Mouse (Mus musculus) kidney, adult 18-20 months (tissue): ENCODE data around the gene Meioc.
"Not testable (repeated sequence)": the region's sequence is repeated elsewhere in the genome, so short reads cannot be mapped to it uniquely, and the experiment has no call there.

ENCODE experiments used
- DNase-seq: peaks from one replicate; pipeline ENCODE4 v3.0.0; 2021

Meioc gene

DNA sequence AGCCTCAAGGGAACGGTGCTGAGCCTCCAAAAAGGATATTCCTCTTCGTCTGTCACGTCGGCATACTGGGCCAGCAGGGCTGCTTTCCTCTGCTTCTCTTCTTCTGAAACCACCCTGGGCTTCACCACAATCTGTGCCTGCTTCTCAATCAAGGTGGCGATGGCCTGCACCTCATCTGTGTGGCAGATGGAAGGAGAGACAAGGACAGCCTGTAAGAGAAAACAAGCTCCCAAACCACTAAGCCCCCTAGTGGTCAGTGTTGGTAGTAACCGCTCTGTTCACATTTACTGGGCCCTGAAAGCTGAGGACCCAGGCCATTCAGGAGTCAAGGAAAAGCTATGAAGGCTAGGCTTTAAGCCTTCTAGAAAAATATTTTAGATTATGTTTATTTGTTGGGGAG is 26.6 kb downstream of the Meioc start:
- peak; percentile 68 for DNase-seq

DNA sequence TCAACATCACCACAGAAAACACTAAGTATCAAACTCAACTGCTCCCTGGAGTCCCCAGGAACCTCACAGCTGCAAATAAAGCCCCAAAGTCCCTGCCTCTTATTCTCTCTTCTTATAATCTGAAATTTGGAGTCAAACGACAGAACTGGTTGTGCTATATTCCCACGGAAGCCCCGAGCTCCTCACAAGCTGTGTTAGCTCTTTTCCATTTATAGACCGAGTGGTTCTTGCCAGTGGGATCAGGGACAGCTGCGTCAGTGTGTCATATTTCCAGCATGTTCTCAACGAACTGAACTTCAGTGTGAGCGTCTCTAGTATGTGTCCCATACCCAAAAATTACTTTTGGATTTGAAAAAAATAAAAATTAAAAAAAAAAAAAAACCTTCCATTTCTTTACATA is 31.8 kb downstream of the Meioc start:
- no peak for DNase-seq

DNA sequence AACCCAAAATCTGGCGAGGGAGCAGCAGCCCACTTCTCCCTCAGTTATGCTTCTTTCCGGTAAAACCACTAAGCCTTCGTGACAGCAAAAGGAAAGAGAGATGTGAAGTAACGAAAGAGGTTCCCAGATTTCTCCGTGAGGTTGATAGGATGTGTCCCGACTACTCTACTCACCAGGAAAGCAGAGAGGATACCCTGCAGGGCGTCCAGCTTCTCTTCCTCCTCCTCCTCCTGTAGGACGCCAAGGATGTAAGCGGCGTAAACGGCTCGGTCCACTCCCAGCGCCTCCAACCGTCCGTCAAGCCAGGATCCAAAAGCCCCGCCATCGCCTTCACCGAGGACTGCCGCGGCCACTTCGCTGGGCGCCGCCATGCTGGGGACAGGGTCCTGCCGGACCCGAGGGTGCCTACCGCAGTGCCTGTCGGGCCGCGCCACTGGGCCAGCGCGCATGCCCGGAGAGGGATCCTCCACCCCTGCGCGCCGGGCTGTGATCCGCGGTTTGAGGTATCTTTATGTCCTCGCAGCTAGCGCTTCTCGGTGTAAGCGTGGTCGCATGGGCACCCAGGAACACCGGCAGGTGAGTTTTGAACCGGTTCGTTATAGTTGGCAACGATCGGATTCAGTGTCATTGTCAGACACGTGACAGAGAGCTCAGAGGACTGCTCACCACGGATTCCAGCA is 34.0 kb downstream of the Meioc start, which contains the start of gene Ccdc43:
Gene Ccdc43 (minus strand): TSS at position 445 of the 680 bp plus-strand sequence.
- DNase-seq, result peak; percentile 91

DNA sequence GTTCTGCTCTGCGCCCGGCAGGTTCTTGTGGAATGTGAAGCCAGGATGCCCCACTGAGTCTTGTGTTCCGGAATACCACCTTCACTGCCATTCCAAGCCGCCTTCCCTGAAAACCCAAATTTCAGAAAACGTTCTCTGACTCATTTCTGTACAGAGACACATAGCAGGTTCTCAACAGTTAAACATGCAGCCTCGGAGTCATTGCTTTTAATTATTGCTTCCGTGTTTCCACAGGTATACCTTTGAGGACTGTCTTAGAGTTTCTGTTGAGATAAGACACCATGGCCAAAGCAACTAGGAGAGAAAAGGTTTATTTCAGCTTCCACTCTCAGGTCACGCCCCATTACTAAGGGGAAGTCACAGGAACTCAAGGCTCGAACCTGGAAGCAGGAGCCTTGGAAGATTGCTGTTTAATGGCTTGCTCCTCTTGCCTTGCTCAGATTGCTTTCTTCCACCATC is 34.5 kb downstream of the Meioc start:
- DNase-seq, result no peak

DNA sequence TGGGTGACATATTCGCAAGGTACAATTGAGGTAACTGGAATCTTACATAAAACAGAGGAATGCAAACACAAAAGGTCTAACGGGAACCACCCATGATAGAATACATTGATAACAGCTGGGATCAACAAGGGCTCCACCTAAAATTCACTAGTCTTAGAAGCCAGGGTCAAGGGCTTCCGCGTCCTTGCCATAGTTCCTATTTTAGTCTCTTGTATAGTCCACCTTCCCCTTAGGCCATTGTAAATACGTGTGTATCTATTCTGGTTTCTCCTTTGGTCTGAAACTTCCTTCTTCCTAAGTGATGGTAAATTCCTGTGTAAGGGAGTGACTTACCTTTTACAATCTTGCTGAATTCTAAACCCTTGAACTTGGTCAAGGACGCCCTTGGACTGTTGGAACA is 38.7 kb downstream of the Meioc start:
- DNase-seq, result not testable (repeated sequence)

DNA sequence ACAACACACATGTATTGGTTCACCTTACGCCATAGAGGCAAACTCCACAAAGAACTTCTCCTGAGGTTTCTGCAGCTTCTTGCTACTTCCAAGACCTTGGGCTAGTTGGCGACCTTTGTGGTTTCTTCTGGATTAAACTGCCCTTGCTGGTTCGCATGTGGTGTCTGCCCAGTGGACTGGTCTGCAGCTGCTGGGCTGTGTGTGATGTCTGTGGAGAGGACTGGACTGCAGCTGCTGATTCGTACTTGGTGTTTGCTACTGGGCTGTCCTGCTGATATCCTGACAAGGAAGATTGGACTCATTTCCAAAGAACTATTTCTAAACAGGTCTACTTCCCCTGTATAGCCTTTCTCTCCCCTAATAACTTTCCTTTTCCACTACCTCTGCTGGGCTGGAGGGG is 48.9 kb downstream of the Meioc start:
- no peak for DNase-seq

DNA sequence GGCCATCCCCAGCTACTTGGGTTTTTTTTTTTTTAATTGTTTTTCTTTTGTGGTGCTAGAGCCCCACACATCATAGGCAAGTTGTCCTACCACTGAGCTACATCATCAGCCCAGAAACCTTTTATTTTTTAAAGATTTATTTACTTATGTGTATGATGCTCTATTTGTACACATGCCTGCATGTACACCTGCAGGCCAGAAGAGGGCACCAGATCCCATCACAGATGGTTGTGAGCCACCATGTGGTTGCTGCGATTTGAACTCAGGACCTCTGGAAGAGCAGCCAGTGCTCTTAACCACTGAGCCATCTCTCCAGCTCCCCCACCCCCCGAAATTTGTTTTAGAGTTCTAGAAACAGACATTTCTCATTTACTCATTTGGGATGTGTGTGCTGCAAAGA is 51.1 kb downstream of the Meioc start:
- not testable (repeated sequence) for DNase-seq

DNA sequence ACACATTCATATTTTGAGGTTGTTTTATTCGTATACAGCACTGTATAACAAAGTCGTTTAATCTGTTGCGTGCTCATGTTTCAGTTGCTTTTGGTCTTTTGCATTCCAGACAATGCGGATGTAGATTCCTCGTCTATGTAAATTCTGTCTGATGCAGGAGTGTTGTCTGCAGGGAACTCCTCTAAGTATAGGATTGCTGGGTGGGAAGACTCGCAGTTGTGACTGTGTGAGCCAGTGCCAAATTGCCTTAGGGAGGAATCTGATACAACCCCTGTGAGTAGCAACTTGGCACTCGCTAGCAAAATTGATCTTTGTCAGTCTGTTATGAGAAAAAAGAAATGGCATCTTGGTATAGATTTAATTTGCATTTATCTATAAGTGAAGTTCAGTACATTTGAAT is 52.6 kb downstream of the Meioc start:
- no peak for DNase-seq

DNA sequence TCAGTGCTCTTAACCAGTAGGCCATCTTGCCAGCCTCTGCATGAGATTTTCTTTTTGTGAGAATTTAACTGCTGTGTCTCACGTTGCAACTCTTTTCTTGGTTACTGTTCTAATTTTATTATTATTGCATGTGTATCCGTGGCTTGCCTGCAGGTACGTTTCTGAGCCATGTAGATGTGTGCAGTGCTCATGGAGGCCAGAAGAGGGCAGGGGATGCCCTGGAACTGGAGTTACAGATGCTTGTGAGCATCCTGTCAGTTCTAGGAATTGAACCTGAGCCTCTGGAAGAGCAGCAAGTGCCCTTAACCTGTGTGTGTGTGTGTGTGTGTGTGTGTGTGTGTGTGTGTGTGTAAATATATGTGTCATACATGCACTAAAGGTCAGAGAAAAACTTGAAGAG is 62.1 kb downstream of the Meioc start:
- peak; percentile 8 for DNase-seq

DNA sequence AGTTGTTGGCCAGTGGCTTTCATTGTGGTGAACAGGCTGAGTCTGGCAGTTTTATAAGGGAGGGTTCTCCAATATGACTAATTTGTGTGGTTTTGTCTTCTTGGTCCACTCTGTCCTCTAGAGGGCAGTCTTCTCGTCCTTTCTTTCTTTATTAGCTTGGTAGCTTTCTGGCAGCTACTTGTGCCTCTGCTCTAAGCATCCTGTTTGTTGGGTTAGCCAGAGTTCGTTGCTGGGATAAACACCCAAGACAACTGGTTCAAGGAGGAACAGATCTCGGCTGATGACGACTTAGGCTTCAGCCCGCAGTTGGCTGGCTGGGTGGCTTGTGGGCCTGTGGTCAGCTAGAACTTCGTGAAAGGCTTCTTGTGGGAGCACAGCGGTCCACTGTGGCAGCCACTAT is 65.1 kb downstream of the Meioc start:
- peak; percentile 14 for DNase-seq

DNA sequence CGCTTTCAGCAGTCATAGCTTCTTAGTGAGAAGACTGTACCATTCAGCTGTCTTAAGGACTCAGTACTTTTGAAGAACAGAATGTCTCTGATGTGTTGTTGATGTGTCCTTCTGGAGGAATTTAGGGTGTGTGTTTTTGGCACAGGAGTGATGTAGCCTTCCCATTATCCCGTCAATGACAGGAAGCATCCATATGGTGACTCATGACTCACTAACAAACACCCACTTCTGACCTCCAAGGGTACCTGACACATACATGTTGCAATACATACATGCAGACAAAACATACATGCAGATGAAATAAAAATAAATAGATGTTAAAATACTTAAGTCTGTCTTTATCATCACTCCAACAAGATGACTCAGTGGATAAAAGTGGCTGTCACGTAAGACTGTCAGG is 66.3 kb downstream of the Meioc start:
- DNase-seq, result no peak

DNA sequence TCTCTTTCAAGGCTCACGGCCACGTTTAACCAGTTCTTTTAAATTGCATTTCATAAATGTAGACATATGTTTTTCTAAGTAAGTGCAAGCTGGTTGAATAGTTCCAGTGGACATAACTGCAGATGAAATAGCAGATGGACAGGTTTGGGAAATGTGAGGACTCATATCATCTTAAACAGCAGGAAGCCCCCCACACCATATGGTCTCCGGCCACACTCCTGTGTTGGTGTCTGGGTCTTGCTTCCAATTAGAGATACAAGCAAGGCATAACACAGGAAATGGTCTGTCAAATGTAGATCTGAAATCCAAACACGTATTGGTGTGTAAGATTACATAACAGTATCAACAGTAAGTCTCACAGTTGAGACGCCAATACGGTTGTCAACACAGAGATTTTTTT is 67.8 kb downstream of the Meioc start:
- DNase-seq, result no peak
